Mouse (Mus musculus): ENCODE measurements around the gene Vmn1r55.
"Not testable (repeated sequence)": the region's sequence is repeated elsewhere in the genome, so short reads cannot be mapped to it uniquely, and the experiment has no call there.

The Vmn1r55 gene

DNA sequence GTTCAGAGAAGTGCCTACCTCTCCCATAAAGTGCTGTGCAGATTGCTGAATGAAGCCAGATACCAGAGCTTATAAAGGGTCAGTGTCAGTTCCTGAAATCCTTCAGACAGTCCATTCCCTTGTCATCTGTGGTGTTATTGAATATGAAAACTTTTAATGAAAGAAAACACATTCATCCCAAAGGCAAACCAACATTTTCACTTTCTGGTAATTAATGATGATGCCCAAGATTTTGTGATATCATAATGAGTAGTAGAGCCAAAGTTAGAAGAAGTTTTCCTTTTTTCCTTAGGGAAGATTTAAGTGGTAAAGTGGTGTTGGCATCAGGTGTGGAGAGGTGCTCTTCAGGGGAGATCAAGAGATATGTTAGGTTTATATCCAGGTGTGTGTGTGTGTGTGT lies at the start of gene Vmn1r55:
Vmn1r55 (minus strand) TSS at position 101 of the 400 bp plus-strand sequence.
- not testable (repeated sequence) for DNase-seq (ENCODE audit: low read depth, low spot score)

- not testable (repeated sequence) for DNase-seq (ENCODE audit: low read depth, low spot score)
These were observed 47.2 kb upstream of the Vmn1r55 start, which contains the start of gene Vmn1r56 for GRCm38 (mm10) chr7:5196647-5197046. Gene Vmn1r56, minus strand, starts transcription at chr7:5196747.

DNA sequence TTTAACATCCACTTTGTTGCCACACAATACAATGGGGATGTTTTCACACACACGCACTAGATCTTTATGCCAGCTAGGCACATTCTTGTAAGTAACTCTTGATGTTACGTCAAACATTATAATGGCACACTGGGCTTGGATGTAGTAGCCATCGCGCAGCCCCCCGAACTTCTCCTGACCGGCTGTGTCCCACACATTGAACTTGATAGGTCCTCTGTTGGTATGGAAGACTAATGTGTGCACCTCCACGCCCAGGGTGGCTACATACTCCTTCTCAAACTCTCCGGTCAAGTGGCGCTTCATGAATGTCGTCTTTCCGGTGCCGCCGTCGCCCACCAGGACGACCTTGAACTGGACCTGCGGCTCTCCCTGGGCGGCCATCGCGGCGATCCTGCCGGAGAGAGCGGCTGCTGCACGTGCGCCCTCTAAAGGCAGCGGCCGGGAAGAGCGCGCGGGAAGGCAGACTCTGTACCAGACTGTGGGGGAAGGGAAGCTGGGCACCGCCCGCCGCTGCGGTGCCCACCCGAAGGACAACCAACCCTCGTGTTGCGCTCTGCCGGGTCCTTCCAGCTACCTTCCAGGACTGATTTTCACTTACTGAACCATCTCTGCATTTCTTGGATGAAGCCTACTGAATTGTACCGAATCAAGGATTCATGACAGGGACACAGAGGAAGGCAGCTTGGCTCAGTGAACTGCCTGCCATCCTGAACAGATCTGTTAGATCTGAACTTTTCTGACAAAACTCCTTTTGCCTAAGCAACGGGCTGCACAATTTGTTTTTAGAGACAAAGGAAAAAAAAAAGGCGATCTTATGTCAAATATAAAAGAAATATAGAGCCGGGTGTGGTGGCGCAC lies 23.7 kb downstream of the Vmn1r55 start, which contains the start of gene Rasl2-9:
Rasl2-9 (minus strand) TSS at position 402 of the 858 bp plus-strand sequence.
- peak; percentile 75 for DNase-seq (ENCODE audit: low read depth, low spot score)

DNA sequence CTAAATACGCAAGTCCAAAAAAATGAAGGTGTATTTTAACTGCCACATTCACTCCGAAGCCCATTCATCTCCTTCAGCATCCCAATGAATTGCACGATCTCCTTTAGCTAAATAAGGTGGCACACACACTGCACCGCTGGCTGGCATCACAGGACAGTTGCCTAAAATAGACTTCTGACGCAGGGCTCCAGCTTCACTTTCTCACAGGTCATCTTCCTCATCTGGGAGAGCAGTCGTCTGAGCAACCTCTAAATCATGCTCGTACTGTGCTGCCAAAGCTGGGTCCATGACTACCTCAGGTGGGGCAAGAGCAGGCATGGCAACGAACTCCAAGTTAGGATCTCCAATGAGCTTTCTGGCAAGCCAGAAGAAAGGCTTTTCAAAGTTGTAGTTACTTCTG lies 24.4 kb downstream of the Vmn1r55 start:
- DNase-seq (ENCODE audit: low read depth, low spot score), result no peak

DNA sequence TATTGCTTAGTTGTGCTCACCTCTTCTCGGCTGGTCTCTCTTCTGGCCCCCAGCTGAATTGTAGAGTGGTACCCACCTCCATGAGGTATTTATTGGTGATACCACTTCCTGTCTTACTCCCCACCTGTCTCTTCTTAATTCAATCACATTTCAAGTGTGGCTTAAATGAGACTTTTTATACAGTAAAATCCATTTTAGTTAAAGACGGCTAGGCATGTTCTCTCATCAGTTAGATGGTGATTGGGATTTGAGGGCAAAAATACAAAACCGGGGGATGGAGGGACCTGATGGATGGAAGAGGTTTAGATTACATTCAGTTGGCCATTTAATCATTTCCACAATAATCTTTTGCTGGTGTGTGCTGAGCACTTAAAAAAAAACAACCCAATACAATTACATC lies 32.6 kb downstream of the Vmn1r55 start, which contains the start of gene Rfpl4:
Rfpl4 (minus strand) TSS at position 101 of the 400 bp plus-strand sequence.
- DNase-seq (ENCODE audit: low read depth, low spot score), result no peak

GRCm38 (mm10) chr7:5112701-5113100 lies 36.8 kb downstream of the Vmn1r55 start:
- no peak for DNase-seq (ENCODE audit: low read depth, low spot score)

DNA sequence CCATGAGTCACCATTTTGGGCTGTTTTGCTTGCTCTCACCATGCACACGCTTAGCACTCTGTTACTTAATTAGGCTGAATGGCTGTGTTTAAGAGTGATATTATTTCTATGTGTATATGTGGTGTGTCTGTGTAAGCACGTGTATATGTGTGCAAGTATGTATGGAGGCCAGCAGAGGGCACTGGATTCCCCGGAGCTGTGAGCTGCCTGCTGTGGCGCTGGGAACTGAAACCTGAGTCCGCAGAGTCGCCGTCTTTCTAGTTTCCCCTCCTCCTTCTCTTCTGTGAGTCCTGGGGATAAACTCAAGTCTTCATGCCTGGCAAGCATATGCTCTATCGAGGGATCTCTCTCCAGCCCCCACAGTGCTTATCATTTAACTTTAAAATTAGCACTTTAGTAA lies 40.2 kb downstream of the Vmn1r55 start:
- DNase-seq (ENCODE audit: low read depth, low spot score), result peak; percentile 65

DNA sequence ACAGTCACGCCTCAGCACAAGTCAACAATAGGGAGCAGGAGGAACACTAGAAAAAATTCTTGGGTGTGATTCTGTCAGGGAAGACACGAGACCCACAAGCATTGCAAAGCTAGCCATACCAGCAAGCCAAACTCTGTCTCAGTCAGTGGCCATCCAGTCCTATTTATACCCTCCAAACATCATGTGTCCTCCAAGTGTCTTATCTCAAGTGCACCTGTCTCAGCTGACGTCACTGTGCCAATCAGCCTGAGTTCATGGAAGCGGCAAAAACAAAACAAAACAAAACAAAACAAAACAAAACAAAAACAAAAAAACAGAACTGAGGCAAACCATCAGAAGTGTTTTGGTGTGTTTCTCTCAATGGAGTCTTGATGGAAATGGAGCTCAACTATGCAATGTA lies 41.2 kb downstream of the Vmn1r55 start:
- DNase-seq (ENCODE audit: low read depth, low spot score), result no peak

DNA sequence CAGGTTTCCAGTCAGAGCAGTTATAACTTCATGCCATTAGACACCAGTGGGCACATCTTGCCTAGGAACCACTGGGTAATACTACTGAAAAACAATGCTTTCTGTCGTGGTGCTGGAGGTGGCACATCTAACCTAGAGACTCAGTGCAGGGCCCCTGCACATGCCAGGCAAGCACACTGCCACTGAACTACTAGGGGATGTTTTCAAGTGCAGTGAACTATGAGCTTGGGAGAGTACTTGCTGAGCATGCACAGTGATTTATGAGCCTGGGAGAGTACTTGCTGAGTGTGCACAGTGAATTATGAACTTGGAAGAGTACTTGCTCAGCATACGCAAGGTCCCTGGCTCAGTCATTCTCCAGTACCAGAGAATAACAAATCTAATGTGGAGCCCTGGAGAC lies 46.9 kb downstream of the Vmn1r55 start:
- DNase-seq (ENCODE audit: low read depth, low spot score), result no peak

DNA sequence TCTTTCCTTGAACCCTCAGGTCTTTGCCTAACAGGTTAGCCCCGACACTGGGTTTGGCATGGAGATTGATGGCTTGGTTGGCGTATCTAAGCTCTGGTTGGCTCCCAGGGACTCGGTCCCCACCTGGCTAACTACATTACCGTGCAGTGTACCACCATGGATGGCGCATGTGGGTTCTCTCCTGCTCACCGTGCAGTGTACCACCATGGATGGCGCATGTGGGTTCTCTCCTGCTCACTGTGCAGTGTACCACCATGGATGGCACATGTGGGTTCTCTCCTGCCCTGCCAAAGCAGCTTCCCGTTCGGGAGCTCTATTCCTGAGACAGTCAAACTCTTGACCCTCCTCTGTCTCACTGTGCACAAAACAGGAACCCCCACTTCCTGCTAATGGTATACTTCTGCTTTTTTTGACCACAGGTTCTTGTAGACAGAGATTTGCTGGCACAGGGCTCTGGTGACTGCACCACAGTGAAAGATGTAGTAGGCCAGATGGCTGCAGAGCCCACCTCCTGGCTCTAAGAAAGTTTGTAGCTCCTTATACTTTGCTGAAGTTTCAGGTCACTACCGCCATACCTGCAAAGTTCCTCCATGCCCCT lies 48.3 kb downstream of the Vmn1r55 start:
- no peak for DNase-seq (ENCODE audit: low read depth, low spot score)

- peak; percentile 62 for DNase-seq (ENCODE audit: low read depth, low spot score)
These were observed 49.7 kb downstream of the Vmn1r55 start for GRCm38 (mm10) chr7:5099796-5100195.

DNA sequence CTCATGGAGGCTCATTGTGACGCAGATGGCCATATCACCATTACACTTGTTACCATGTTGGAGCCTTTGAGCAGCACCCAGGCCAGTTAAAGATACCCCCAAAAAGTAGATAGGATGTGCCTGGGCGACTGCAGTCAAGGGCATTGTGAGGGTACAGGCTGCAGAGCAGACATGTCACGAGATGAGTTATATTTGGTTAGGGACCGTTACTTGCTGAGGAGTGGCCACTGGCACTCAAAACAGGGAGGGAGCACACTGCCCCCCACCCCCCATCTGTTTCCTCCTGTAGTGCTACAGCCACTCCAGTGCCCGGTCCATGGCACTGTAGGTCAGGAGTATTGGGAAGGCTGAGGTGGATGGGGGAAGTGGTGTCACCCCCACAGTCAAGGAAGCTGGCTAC lies 50.7 kb downstream of the Vmn1r55 start:
- DNase-seq (ENCODE audit: low read depth, low spot score), result no peak

DNA sequence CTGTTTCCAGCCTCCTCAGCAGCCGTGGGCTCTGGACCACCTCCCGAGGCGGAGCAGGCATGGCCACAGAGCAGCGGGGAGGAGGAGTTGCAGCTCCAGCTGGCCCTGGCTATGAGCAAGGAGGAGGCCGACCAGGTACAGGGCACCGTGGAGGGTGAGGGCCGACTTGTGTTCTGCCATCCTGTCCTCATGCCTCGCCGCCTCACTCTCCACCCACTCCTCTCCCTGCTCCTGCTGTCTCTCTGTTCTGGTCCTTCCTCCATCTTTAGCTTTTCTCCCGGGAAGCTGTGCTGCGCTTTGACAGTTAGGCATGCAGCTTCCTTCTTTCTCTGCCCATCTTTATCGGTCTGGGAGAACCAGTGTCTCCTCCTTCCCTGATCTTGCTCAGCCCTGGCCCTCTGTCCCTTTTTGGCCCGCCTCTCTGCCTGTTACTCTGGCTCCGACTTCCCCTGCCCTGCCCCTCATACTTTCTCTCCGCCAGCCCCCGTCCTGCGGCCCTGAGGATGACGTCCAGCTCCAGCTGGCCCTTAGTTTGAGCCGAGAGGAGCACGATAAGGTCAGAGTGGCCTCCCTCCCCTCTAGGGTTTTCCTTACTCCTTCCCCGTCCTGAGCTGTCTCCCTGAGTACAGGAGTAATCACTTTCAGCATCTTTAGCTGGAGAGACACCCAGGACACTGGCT lies 56.5 kb downstream of the Vmn1r55 start:
- DNase-seq (ENCODE audit: low read depth, low spot score), result no peak

GRCm38 (mm10) chr7:5092381-5092780 lies 57.1 kb downstream of the Vmn1r55 start:
- no peak for DNase-seq (ENCODE audit: low read depth, low spot score)

DNA sequence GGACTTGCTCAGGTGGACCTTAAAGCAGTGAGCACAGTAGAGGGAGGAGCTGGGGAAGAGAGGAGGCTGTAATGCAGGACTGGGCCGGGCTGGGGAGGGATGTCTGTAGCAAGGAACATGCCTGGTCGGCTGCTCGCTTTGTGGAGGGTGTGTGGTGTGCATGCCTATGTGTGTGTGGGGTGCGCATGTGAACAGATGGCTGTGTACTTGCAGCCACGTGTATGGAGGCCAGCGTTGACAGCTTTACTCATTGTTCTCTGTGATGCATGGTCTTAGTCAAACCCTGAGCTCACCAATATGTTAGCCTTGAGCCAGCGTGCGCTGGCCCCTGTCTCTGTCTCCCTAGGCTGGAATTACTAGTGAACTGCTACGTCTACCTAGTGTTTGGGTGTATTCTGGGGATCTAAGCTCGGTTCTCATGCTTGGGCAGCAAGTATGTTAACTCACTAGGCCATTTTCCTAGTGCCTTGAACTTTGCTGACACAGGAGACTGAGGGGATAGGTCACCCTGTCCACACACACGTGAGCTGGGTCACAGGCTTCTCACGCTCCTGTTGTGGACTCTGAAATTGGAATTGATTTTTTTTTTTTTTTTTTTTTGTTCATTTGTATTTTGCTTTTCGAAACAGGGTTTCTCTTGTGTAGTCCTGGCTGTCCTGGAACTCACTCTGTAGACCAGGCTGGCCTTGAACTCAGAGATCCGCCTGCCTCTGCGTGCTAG lies 58.3 kb downstream of the Vmn1r55 start:
- DNase-seq (ENCODE audit: low read depth, low spot score), result no peak

DNA sequence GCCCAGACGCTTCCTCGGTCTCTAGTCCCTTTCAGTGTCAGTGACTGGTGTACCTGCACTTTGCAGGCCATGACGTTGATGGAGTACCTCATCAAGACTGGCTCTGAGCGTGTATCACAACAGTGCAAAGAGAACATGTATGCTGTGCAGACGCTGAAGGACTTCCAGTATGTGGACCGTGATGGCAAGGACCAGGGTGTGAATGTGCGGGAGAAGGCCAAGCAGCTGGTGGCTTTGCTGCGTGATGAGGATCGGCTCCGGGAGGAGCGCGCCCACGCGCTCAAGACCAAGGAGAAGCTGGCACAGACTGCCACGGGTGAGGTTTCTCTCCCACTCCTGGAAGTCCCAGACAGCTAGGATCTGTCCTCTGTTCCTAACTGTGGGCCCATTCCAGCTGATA lies 59.6 kb downstream of the Vmn1r55 start:
- DNase-seq (ENCODE audit: low read depth, low spot score), result no peak

- DNase-seq (ENCODE audit: low read depth, low spot score), result no peak
These were observed 61.6 kb downstream of the Vmn1r55 start for GRCm38 (mm10) chr7:5087886-5088285.

GRCm38 (mm10) chr7:5086921-5087440 lies 62.5 kb downstream of the Vmn1r55 start:
- DNase-seq (ENCODE audit: low read depth, low spot score), result no peak

GRCm38 (mm10) chr7:5085512-5085911 lies 64.0 kb downstream of the Vmn1r55 start:
- DNase-seq (ENCODE audit: low read depth, low spot score), result no peak

GRCm38 (mm10) chr7:5083325-5084105 lies 66.0 kb downstream of the Vmn1r55 start:
- no peak for DNase-seq (ENCODE audit: low read depth, low spot score)

DNA sequence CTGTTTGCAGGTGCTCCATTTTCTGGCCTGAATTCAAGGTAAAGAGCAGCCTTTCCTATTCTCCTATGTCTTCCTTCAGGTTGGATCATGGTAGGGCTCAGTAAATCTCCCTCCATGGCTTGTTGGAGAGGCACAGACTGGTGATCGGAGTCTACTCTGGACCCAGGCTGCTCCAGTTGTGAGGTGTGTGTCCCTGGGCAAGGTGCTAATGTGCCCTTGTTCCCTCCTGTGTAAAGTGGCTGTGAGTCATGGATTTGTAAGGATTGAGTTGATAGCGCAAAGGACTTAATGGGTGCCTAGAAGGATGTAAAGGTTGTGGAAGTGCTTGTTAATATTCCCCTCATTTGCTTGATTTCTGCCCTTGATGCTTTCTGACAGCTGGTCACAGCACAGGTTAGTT lies 67.5 kb downstream of the Vmn1r55 start:
- DNase-seq (ENCODE audit: low read depth, low spot score), result no peak

Data from ZHBTc4 (cell line).